21 mouse cellular contexts compared by ENCODE assay signal in the genomic region with DNA sequence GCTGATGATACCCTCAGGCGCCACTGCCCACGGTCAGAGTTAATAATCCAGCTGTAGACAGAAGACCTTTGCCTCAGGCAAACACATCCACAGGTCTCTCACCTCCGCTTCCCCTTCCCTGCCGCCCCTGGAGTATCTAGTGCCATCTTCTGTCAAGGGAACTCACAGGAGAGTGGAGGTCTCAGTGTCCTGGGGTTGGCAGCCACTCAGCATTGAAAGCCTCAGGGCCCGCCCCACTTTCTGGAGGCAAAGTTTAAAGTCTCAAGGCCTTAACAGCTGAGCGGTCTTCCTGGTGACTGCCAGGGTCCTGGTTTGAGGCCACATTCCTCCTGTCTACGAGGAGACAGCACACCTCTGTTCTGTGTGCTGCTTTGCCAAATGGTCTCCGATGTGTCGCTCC. TPM values are rescaled to one million over a fixed set of nuclear protein-coding genes. Genes with fewer than 3 reads are reported as not detected.
DNase-seq lines count a peak whose midpoint lies in the region; ATAC-seq and TF ChIP-seq lines count a peak whose summit lies in the region.
"Had no signal": no experiment of that assay in that cellular context is flagged by ENCODE, and none has a peak within 500 bp of the region (broad histone marks: within the 10 kb centered on the region; RNA-seq: fewer than 3 reads in every experiment).

No protein-coding gene starts in this region.

- TF ChIP-seq POLR2A in liver, adult 2 months (IDR thresholded peaks at IDR 0.05; ENCODE audit: extremely low read depth, insufficient read depth, low read length): no peak

- no peak overlapping the region for H3K4me3 ChIP-seq in kidney, embryonic 16.5 days (ENCODE audit: low read length)
- H3K4me3 ChIP-seq in liver, adult 2 months (ENCODE audit: insufficient read depth, low read depth, low read length): no peak overlapping the region; the same call in 1 of the 2 replicates
- H3K4me3 ChIP-seq: embryonic facial prominence, embryonic 12.5 days; forebrain, embryonic 15.5 days; gastrocnemius, adult 2 months; heart, embryonic 12.5 days; hindbrain, embryonic 10.5 days had no signal

- no peaks in the 10 kb centered on the region for H3K9me3 ChIP-seq in kidney, embryonic 16.5 days (ENCODE audit: low read length)
- H3K9me3 ChIP-seq: embryonic facial prominence, embryonic 12.5 days; forebrain, embryonic 15.5 days; G1E; heart, embryonic 12.5 days; hindbrain, embryonic 10.5 days had no signal

- no peak overlapping the region for H3K9ac ChIP-seq in kidney, embryonic 16.5 days (replicated peaks; ENCODE audit: low read length)
- peak overlapping the region; percentile 56 for H3K9ac ChIP-seq in liver, adult 2 months (ENCODE audit: low read depth, low read length)
- H3K9ac ChIP-seq: embryonic facial prominence, embryonic 12.5 days; forebrain, embryonic 15.5 days; heart, embryonic 12.5 days; hindbrain, embryonic 14.5 days had no signal

- no peaks in the 10 kb centered on the region for H3K27me3 ChIP-seq in kidney, embryonic 16.5 days (ENCODE audit: insufficient read depth, low read length)
- no peaks in the 10 kb centered on the region for H3K27me3 ChIP-seq in liver, adult 2 months (ENCODE audit: control insufficient read depth, insufficient read depth, low read length)
- H3K27me3 ChIP-seq: forebrain, embryonic 15.5 days had no signal

- TF ChIP-seq CTCF in liver, adult 2 months (IDR thresholded peaks at IDR 0.05; ENCODE audit: low read depth, low read length): no peak

- peak; percentile 75 for DNase-seq in kidney, adult 11 months
- DNase-seq in liver, adult 2 months (ENCODE audit: extremely low read depth, low read depth, low spot score): peak; percentile 55
- DNase-seq in liver: no peak
- peak; percentile 64 for DNase-seq in kidney, postnatal 14 days
- no peak for DNase-seq in frontal cortex, postnatal 14 days (ENCODE audit: low spot score in 2 of 2)
- no peak for DNase-seq in left cerebral cortex, adult 18-20 months (ENCODE audit: low spot score in 2 of 2)
- DNase-seq: adrenal gland, adult 8-10 months; B cell, adult 2 months; cerebellum, adult 8-10 months; cerebellum, postnatal 14 days; gastrocnemius, adult 2 months; gastrocnemius, postnatal 25 days had no signal

- H3K36me3 ChIP-seq in kidney, embryonic 16.5 days (ENCODE audit: insufficient read depth, low read length): no peaks in the 10 kb centered on the region
- H3K36me3 ChIP-seq in liver, adult 2 months (ENCODE audit: control insufficient read depth, insufficient read depth, low read length): peaks cover 4% of the 10 kb centered on the region; the same call in 1 of the 2 replicates
- H3K36me3 ChIP-seq: embryonic facial prominence, embryonic 12.5 days; forebrain, embryonic 15.5 days; G1E; heart, embryonic 12.5 days; hindbrain, embryonic 10.5 days had no signal

- no peak overlapping the region for H3K27ac ChIP-seq in kidney, embryonic 16.5 days (ENCODE audit: low read length)
- H3K27ac ChIP-seq in liver, adult 2 months (replicated peaks; ENCODE audit: insufficient read depth, low read depth, low read length): peak overlapping the region; percentile 81
- H3K27ac ChIP-seq: embryonic facial prominence, embryonic 12.5 days; forebrain, embryonic 15.5 days; gastrocnemius, adult 2 months; hindbrain, embryonic 10.5 days; hindbrain, embryonic 14.5 days had no signal

- no peak overlapping the region for H3K4me2 ChIP-seq in kidney, embryonic 16.5 days (replicated peaks; ENCODE audit: low read depth, low read length)
- H3K4me2 ChIP-seq: embryonic facial prominence, embryonic 12.5 days; forebrain, embryonic 15.5 days; heart, embryonic 12.5 days; hindbrain, embryonic 14.5 days had no signal

- H3K4me1 ChIP-seq in kidney, embryonic 16.5 days (ENCODE audit: insufficient read depth, low read length): peaks cover 9% of the 10 kb centered on the region
- peaks cover 34% of the 10 kb centered on the region for H3K4me1 ChIP-seq in liver, adult 2 months (ENCODE audit: control insufficient read depth, insufficient read depth, low read length)

- no peak for ATAC-seq in kidney, embryonic 16.5 days (ENCODE audit: low FRiP score, low TSS enrichment)
- ATAC-seq: CD4-positive, CD25-positive, alpha-beta regulatory T cell, adult 4 months; forebrain, embryonic 15.5 days had no signal

- whole genome bisulfite sequencing in kidney, embryonic 16.5 days: 75% methylated on average over 9 of the region's 9 CpGs
- WGBS in liver, adult 2 months: 40% methylated on average over 9 of the region's 9 CpGs

- H3K79me2 ChIP-seq in liver, adult 2 months (ENCODE audit: control insufficient read depth, insufficient read depth, low read length): peaks cover 11% of the 10 kb centered on the region

RNA-seq across cellular contexts. Expression of a gene that starts 3.2 kb away (rescaled TPM):
- polyA plus RNA-seq in kidney, embryonic 16.5 days (2015; fragmentation: Nextera tagmentation; extraction: Ambion mirVana): 3.7 TPM in 2 replicates
- 162 and 179 TPM in 2 replicates for total RNA-seq in liver, adult 2 months (2014; rRNA removed)
- 398 and 612 TPM in 2 replicates for polyA plus RNA-seq in liver, adult 2 months (2012; rRNA removed)
- total RNA-seq in left cerebral cortex, adult 18-20 months (2021): 1 to 10 TPM; 4.9 to 7.1 TPM
- total RNA-seq: gastrocnemius, adult 2 months; gastrocnemius, postnatal 25 days; granulocyte monocyte progenitor cell, adult 5-6 weeks had no signal
- polyA plus RNA-seq: CD4-positive, CD25-positive, alpha-beta regulatory T cell, adult 4 months; G1E had no signal

RNA-seq across cellular contexts. Expression of a gene that starts 36.3 kb away (rescaled TPM):
- polyA plus RNA-seq in kidney, embryonic 16.5 days (2015; fragmentation: Nextera tagmentation; extraction: Ambion mirVana): 3.8 and 4.4 TPM in 2 replicates
- 0.27 and 0.28 TPM in 2 replicates for total RNA-seq in liver, adult 2 months (2014; rRNA removed)
- polyA plus RNA-seq in liver, adult 2 months (2012; rRNA removed): 0.77 and 0.84 TPM in 2 replicates
- 1 to 10 TPM; 4.2 to 4.5 TPM for total RNA-seq in left cerebral cortex, adult 18-20 months (2021)
- total RNA-seq: G1E; granulocyte monocyte progenitor cell, adult 5-6 weeks had no signal
- polyA plus RNA-seq: CD4-positive, CD25-positive, alpha-beta regulatory T cell, adult 4 months; G1E had no signal

Comparison
In these comparisons a context has a peak if more than half of its experiments do, and no peak if none do; other contexts are left out.
1. DNase-seq: peak in kidney, adult 11 months (single experiment), liver, adult 2 months (single experiment) and kidney, postnatal 14 days (single experiment); none in liver (single experiment), frontal cortex, postnatal 14 days (0 of 2) and left cerebral cortex, adult 18-20 months (0 of 2).
2. RNA of a gene that starts 3.2 kb away (total RNA-seq): 162 to 179 TPM in liver, adult 2 months; 4.9 to 7.1 TPM in left cerebral cortex, adult 18-20 months; every median in the first group is over 10 times any median in the second.